Mouse (Mus musculus) kidney, embryonic 14.5 days (tissue): ENCODE results near the gene Snx9. TPM values are rescaled to one million over a fixed set of nuclear protein-coding genes. Genes with fewer than 3 reads are reported as not detected.

Experiments
- ATAC-seq: fragments of 200-750 bp; cut with Nextera tagmentation; 2 replicates; pipeline ENCODE4 v1.8.0; 2017; ENCODE audit warnings: moderate number of reproducible peaks, mild to moderate bottlenecking, moderate TSS enrichment, moderate library complexity; ENCODE audit not compliant: low FRiP score, low TSS enrichment
- H3K27ac ChIP-seq: fragments of 300-500 bp; sonication (generic); 2 replicates; pipeline ENCODE4 v1.5.1; 2014; ENCODE audit warnings: low read depth, mild to moderate bottlenecking, low read length, moderate library complexity, mixed read lengths
- H3K27me3 ChIP-seq: fragments of 300-500 bp; sonication (generic); 2 replicates; pipeline ENCODE4 v1.6.1; 2014; ENCODE audit warnings: mild to moderate bottlenecking, low read length; ENCODE audit not compliant: control insufficient read depth, insufficient read depth
- H3K36me3 ChIP-seq: fragments of 300-500 bp; sonication (generic); 2 replicates; pipeline ENCODE4 v1.6.1; 2014; ENCODE audit warnings: low read length, mixed read lengths; ENCODE audit not compliant: control insufficient read depth, insufficient read depth
- H3K4me1 ChIP-seq: fragments of 300-500 bp; sonication (generic); 2 replicates; pipeline ENCODE4 v1.6.1; 2014; ENCODE audit warnings: low read length, mixed read lengths; ENCODE audit not compliant: control insufficient read depth, insufficient read depth
- H3K4me2 ChIP-seq: fragments of 300-500 bp; sonication (generic); replicated peaks from 2 replicates; pipeline ENCODE4 v1.6.1; 2014; ENCODE audit warnings: low read depth, mild to moderate bottlenecking, low read length
- H3K4me3 ChIP-seq: fragments of 300-500 bp; sonication (generic); 2 replicates; pipeline ENCODE4 v1.5.1; 2014; ENCODE audit warnings: mild to moderate bottlenecking, low read length
- H3K9ac ChIP-seq: fragments of 300-500 bp; sonication (generic); 2 replicates; pipeline ENCODE4 v1.6.1; 2014; ENCODE audit warnings: low read depth, mild to moderate bottlenecking, low read length, moderate library complexity
- H3K9me3 ChIP-seq: fragments of 300-500 bp; sonication (generic); 2 replicates; pipeline ENCODE4 v1.6.1; 2016; ENCODE audit warnings: low read length; ENCODE audit not compliant: control insufficient read depth
- WGBS: fragments of 180-500 bp; shearing (Covaris S2); extraction: QIAGEN DNeasy Blood & Tissue Kit; methylation state at CpG from one replicate; pipeline ENCODE4 v1.1.7; 2014; 5-methylcytosine and 5-hydroxymethylcytosine counted together
- polyA plus RNA-seq: library from polyadenylated mRNA; unstranded; fragments of >200 nt; fragmentation: Nextera tagmentation; extraction: Ambion mirVana; gene quantifications from 2 replicates; pipeline ENCODE4 v1.2.1, GENCODE M21; 2014

Gene Snx9
- polyA plus RNA-seq, 1 experiment from 2014 or later, result 44.5 TPM

GRCm38 (mm10) chr17:5874565-5874964 is 33.4 kb downstream of the Snx9 start:
- Histone ChIP-seq H3K36me3 (no peaks in the 10 kb centered on the region), H3K9ac (no peak overlapping the region), H3K4me2 (no peak overlapping the region), H3K9me3 (no peaks in the 10 kb centered on the region), H3K27ac (no peak overlapping the region), H3K4me3 (no peak overlapping the region), H3K4me1 (peaks cover 37% of the 10 kb centered on the region), H3K27me3 (no peaks in the 10 kb centered on the region)
- no peak for ATAC-seq
- 87% methylated on average over 1 of the region's 1 CpGs for WGBS

DNA sequence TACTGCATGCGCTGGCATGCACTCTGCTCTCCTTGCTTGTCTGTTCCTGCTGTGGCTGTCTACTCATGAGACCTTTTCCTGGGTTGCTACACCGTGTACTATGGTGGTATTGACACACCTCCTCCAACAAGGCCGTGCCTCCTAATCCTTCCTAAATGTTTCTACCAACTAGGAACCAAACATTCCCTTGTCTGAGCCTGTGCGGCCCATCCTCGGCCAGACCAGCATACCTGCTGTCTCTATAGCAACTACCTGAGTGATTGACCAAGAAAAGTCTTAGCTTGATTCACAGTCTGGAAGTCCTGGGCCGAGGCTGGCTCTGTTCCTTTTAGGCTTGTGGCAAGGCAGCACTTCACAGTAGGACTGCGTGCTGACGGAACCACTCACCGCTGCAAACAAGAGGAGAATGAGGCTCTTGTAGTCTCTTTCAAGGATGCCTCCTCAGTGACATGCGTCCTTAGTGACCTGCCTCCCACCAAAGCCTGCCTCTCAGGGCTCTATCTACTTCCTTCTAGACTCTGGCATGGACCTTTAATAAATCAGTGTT is 36.6 kb downstream of the Snx9 start:
- H3K36me3 ChIP-seq, result no peaks in the 10 kb centered on the region
- H3K27ac ChIP-seq, result no peak overlapping the region
- no peaks in the 10 kb centered on the region for H3K27me3 ChIP-seq
- 89% methylated on average over 10 of the region's 10 CpGs for WGBS
- H3K9me3 ChIP-seq, result no peaks in the 10 kb centered on the region
- H3K9ac ChIP-seq, result no peak overlapping the region
- no peak overlapping the region for H3K4me3 ChIP-seq
- peaks cover 18% of the 10 kb centered on the region for H3K4me1 ChIP-seq
- no peak for ATAC-seq
- H3K4me2 ChIP-seq, result no peak overlapping the region

GRCm38 (mm10) chr17:5878878-5879277 is 37.7 kb downstream of the Snx9 start:
- no peak overlapping the region for H3K27ac ChIP-seq
- no peaks in the 10 kb centered on the region for H3K36me3 ChIP-seq
- H3K9ac ChIP-seq, result no peak overlapping the region
- H3K4me1 ChIP-seq, result peaks cover 18% of the 10 kb centered on the region
- no peaks in the 10 kb centered on the region for H3K27me3 ChIP-seq
- no peak overlapping the region for H3K4me2 ChIP-seq
- no peaks in the 10 kb centered on the region for H3K9me3 ChIP-seq
- no peak for ATAC-seq
- WGBS, result 38% methylated on average over 4 of the region's 4 CpGs
- H3K4me3 ChIP-seq, result no peak overlapping the region

DNA sequence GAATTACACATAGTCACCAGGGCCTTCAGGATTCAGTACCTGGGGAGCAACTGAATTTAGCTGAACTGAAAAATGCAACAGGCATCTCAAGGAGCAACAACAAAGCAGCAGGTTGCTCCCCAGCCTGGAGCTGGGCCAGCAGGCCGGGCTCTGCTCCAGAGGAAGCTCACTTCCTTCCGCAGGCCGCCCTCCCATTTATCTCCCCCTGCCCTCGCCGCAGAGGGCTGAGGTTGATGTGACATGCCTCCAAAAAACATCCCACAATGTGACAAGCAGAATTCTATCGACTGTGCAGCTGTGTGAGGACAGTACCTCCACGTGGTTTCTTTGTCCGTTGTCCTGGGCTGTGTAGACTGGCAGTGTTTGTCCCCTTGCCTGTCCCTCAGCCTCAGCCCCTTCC is 44.3 kb downstream of the Snx9 start:
- Histone ChIP-seq H3K36me3 (peaks cover 2% of the 10 kb centered on the region; the same call in 1 of the 2 replicates), H3K27ac (peak overlapping the region; percentile 48), H3K9ac (no peak overlapping the region), H3K9me3 (no peaks in the 10 kb centered on the region), H3K27me3 (no peaks in the 10 kb centered on the region), H3K4me2 (no peak overlapping the region), H3K4me3 (no peak overlapping the region), H3K4me1 (peaks cover 15% of the 10 kb centered on the region; the same call in 1 of the 2 replicates)
- ATAC-seq, result peak; percentile 57; the same call in 1 of the 2 replicates
- WGBS, result 40% methylated on average over 8 of the region's 8 CpGs

- peaks cover 7% of the 10 kb centered on the region; the same call in 1 of the 2 replicates for H3K36me3 ChIP-seq
- H3K4me3 ChIP-seq, result no peak overlapping the region
- H3K9me3 ChIP-seq, result no peaks in the 10 kb centered on the region
- 0 out of 2 replicates have a peak overlapping the region, but pooled peaks have one; percentile 30 for H3K27ac ChIP-seq
- no peak overlapping the region for H3K4me2 ChIP-seq
- no peak for ATAC-seq
- H3K9ac ChIP-seq, result no peak overlapping the region
- no peaks in the 10 kb centered on the region for H3K27me3 ChIP-seq
- peaks cover 15% of the 10 kb centered on the region; the same call in 1 of the 2 replicates for H3K4me1 ChIP-seq
- WGBS, result 79% methylated on average over 6 of the region's 6 CpGs
Observed at GRCm38 (mm10) chr17:5886181-5886810, 45.2 kb downstream of the Snx9 start.

DNA sequence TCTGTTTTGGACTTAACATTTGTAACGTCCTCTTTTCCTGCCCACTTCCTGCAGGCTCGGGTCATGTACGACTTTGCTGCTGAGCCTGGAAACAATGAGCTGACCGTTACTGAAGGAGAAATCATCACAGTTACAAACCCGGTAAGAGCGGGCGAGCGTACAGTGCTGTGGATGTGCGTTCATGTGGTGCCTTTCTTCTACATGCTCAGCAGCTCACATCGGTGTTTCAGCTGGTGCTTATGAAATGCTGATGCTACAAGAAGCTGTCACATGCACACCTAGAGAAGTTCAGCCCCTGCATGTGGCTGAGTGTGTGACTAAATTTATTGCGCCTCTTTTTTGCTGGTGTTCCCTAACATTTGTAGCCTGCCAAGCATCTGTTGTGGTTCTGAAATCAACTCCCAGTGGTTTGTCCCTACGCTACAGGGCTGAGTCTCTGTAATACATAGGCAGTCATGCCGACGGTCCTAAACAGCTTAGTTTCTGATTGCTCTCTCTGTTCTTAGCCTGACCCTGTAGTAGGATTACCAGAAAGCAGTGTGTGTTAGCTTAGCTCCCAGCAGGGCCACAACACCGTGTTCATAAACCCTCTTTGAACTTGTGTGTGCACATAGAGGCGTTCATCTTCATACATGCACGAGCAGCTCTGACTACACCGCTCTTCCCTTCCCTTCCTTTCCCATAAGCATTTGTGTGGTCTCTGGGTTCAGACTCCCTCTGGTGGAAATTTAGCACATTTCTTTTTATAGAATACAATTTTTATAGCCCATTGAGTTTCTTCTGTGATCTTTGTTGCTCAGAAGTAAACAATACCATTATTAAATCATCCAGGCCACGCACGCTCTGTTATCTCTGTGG is 46.0 kb downstream of the Snx9 start:
- Histone ChIP-seq H3K4me3 (no peak overlapping the region), H3K27me3 (no peaks in the 10 kb centered on the region), H3K27ac (no peak overlapping the region; the same call in 1 of the 2 replicates), H3K36me3 (peaks cover 9% of the 10 kb centered on the region; the same call in 1 of the 2 replicates), H3K4me2 (no peak overlapping the region), H3K4me1 (peaks cover 18% of the 10 kb centered on the region; the same call in 1 of the 2 replicates), H3K9ac (no peak overlapping the region), H3K9me3 (no peaks in the 10 kb centered on the region)
- WGBS, result 63% methylated on average over 20 of the region's 20 CpGs
- ATAC-seq, result peak; percentile 58; the same call in 1 of the 2 replicates

- Histone ChIP-seq H3K9me3 (no peaks in the 10 kb centered on the region), H3K36me3 (peaks cover 14% of the 10 kb centered on the region; the same call in 1 of the 2 replicates), H3K27ac (no peak overlapping the region), H3K4me2 (no peak overlapping the region), H3K4me1 (peaks cover 18% of the 10 kb centered on the region; the same call in 1 of the 2 replicates), H3K27me3 (no peaks in the 10 kb centered on the region), H3K4me3 (no peak overlapping the region), H3K9ac (no peak overlapping the region)
- ATAC-seq, result no peak
- WGBS, result 49% methylated on average over 8 of the region's 8 CpGs
Observed at GRCm38 (mm10) chr17:5890429-5890828, 49.3 kb downstream of the Snx9 start.

DNA sequence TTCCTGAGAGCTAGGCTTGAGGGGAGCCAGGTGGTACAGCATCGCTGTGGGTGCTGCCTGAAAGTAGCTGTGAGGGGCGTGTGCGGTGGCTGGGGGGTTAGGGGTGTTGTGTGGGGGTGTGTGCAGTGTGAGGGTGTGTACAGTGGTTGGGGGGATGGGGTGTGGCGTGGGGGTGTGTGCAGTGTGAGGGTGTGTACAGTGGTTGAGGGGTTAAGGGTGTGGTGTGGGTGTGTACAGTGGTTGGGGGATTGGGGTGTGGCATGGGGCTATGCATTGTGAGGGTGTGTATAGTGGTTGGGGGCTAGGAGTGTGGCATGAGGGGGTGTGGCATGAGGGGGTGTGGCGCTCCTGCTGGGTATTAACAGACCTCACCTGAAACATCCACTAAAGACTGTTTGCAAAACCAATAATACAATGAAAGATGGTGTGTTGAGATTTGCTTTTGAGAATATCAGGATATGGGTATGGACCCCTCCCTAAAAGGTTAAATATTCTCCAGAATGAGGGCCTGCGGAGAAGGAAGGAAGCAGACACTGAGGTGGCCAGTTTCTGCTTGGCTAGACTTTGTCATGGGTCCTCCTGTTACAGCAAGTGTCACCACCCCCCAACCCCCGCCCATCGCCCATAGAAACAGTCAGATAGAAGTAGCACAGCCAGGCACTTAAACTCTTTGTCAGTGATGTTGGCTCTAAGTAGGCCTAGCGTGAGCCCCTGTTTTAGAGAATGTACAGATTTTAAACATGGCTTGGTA is 51.0 kb downstream of the Snx9 start:
- Histone ChIP-seq H3K4me3 (no peak overlapping the region), H3K9me3 (no peaks in the 10 kb centered on the region), H3K4me1 (peaks cover 12% of the 10 kb centered on the region; the same call in 1 of the 2 replicates), H3K27me3 (no peaks in the 10 kb centered on the region), H3K4me2 (no peak overlapping the region), H3K36me3 (peaks cover 20% of the 10 kb centered on the region; the same call in 1 of the 2 replicates), H3K9ac (no peak overlapping the region), H3K27ac (peak overlapping the region; percentile 70; the same call in 1 of the 2 replicates)
- ATAC-seq, result peak; percentile 61; the same call in 1 of the 2 replicates
- 81% methylated on average over 9 of the region's 9 CpGs for WGBS
